Mouse (Mus musculus): ENCODE results near the gene Gm10721. TPM values are rescaled to one million over a fixed set of nuclear protein-coding genes. Genes with fewer than 3 reads are reported as not detected.
A peak's percentile ranks its signal among the peaks of the same experiment; 100 is the strongest.
"Not testable (repeated sequence)": the region's sequence is repeated elsewhere in the genome, so short reads cannot be mapped to it uniquely, and the experiment has no call there.

Gene Gm10721
- total and polyA plus RNA-seq, 3 experiments = 0.63 TPM; not detected in 2

DNA sequence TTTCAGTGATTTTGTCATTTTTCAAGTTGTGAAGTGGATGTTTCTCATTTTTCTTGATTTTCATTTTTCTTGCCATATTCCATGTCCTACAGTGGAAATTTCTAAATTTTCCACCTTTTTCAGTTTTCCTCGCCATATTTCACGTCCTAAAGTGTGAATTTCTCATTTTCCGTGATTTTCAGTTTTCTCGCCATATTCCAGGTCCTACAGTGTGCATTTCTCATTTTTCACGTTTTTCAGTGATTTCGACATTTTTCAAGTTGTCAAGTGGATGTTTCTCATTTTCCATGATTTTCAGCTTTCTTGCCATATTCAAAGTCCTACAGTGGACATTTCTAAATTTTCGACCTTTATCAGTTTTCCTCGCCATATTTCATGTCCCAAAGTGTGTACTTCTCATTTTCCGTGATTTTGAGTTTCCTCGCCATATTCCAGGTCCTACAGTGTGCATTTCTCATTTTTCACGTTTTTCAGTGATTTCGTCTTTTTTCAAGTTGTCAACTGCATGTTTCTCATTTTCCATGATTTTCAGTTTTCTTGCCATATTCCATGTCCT is 12.1 kb downstream of the Gm10721 start, which contains the start of gene Gm10717:
Gene Gm10717, plus strand, starts transcription at position 506 of the 556 bp plus-strand sequence.
- H3K9ac ChIP-seq (ENCODE audit: low read depth, low read length); H3K79me2 ChIP-seq (replicated peaks; ENCODE audit: control insufficient read depth, insufficient read depth, low read length); H3K27me3 ChIP-seq (ENCODE audit: control insufficient read depth, insufficient read depth, low read length); H3K4me3 ChIP-seq; H3K4me1 ChIP-seq (ENCODE audit: control insufficient read depth, insufficient read depth, low read length); intact Hi-C loops (cut with DNase I); H3K27ac ChIP-seq; H3K36me3 ChIP-seq (ENCODE audit: control insufficient read depth, insufficient read depth, low read length): not testable (repeated sequence)
- 71% methylated on average over 12 of the region's 12 CpGs for WGBS
- peak; percentile 6 to 21 for DNase-seq

DNA sequence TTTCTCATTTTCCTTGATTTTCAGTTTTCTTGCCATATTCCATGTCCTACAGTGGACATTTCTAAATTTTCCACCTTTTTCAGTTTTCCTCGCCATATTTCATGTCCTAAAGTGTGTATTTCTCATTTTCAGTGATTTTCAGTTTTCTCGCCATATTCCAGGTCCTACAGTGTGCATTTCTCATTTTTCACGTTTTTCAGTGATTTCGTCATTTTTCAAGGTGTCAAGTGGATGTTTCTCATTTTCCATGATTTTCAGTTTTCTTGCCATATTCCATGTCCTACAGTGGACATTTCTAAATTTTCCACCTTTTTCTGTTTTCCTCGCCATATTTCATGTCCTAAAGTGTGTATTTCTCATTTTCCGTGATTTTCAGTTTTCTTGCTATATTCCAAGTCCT is 12.7 kb downstream of the Gm10721 start:
- H3K9ac ChIP-seq (ENCODE audit: low read depth, low read length); H3K27ac ChIP-seq; H3K27me3 ChIP-seq (ENCODE audit: control insufficient read depth, insufficient read depth, low read length); H3K4me3 ChIP-seq; H3K79me2 ChIP-seq (replicated peaks; ENCODE audit: control insufficient read depth, insufficient read depth, low read length); H3K4me1 ChIP-seq (ENCODE audit: control insufficient read depth, insufficient read depth, low read length); H3K36me3 ChIP-seq (ENCODE audit: control insufficient read depth, insufficient read depth, low read length); intact Hi-C loops (cut with DNase I): not testable (repeated sequence)
- peak in 1 of 2 experiments; percentile 48 for DNase-seq
- 69% methylated on average over 5 of the region's 6 CpGs for WGBS

DNA sequence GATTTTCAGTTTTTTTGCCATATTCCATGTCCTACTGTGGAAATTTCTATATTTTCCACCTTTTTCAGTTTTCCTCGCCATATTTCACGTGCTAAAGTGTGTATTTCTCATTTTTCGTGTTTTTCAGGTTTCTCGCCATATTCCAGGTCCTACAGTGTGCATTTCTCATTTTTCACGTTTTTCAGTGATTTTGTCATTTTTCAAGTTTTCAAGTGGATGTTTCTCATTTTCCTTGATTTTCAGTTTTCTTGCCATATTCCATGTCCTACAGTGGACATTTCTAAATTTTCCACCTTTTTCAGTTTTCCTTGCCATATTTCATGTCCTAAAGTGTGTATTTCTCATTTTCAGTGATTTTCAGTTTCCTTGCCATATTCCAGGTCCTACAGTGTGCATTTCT is 13.2 kb downstream of the Gm10721 start:
- H3K79me2 ChIP-seq (replicated peaks; ENCODE audit: control insufficient read depth, insufficient read depth, low read length); H3K9ac ChIP-seq (ENCODE audit: low read depth, low read length); intact Hi-C loops (cut with DNase I); H3K4me3 ChIP-seq; H3K36me3 ChIP-seq (ENCODE audit: control insufficient read depth, insufficient read depth, low read length); H3K27me3 ChIP-seq (ENCODE audit: control insufficient read depth, insufficient read depth, low read length); DNase-seq; H3K27ac ChIP-seq; H3K4me1 ChIP-seq (ENCODE audit: control insufficient read depth, insufficient read depth, low read length): not testable (repeated sequence)
- 74% methylated on average over 5 of the region's 5 CpGs for WGBS

DNA sequence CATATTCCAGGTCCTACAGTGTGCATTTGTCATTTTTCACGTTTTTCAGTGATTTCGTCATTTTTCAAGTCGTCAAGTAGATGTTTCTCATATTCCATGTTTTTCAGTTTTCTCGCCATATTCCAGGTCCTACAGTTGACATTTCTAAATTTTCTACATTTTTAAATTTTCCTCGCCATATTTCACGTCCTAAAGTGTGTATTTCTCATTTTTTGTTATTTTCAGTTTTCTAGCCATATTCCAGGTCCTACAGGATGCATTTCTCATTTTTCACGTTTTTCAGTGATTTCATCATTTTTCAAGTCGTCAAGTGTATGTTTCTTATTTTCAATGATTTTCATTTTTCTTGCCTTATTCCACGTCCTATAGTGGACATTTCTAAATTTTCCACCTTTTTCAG is 13.8 kb downstream of the Gm10721 start:
- H3K4me3 ChIP-seq; H3K27ac ChIP-seq; H3K9ac ChIP-seq (ENCODE audit: low read depth, low read length); H3K79me2 ChIP-seq (replicated peaks; ENCODE audit: control insufficient read depth, insufficient read depth, low read length); H3K27me3 ChIP-seq (ENCODE audit: control insufficient read depth, insufficient read depth, low read length); intact Hi-C loops (cut with DNase I); H3K36me3 ChIP-seq (ENCODE audit: control insufficient read depth, insufficient read depth, low read length); H3K4me1 ChIP-seq (ENCODE audit: control insufficient read depth, insufficient read depth, low read length); DNase-seq: not testable (repeated sequence)
- 64% methylated on average over 9 of the region's 9 CpGs for WGBS

DNA sequence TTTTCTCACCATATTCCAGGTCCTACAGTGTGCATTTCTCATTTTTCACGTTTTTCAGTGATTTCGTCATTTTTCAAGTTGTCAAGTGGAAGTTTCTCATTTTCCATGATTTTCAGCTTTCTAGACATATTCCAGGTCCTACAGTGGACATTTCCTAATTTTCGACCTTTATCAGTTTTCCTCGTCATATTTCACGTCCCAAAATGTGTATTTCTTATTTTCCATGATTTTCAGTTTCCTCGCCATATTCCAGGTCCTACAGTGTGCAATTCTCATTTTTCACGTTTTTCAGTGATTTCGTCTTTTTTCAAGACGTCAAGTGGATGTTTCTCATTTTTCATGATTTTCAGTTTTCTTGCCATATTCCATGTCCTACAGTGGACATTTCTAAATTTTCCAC is 14.3 kb downstream of the Gm10721 start:
- WGBS = 70% methylated on average over 9 of the region's 9 CpGs
- intact Hi-C loops (cut with DNase I) = not testable (repeated sequence)

DNA sequence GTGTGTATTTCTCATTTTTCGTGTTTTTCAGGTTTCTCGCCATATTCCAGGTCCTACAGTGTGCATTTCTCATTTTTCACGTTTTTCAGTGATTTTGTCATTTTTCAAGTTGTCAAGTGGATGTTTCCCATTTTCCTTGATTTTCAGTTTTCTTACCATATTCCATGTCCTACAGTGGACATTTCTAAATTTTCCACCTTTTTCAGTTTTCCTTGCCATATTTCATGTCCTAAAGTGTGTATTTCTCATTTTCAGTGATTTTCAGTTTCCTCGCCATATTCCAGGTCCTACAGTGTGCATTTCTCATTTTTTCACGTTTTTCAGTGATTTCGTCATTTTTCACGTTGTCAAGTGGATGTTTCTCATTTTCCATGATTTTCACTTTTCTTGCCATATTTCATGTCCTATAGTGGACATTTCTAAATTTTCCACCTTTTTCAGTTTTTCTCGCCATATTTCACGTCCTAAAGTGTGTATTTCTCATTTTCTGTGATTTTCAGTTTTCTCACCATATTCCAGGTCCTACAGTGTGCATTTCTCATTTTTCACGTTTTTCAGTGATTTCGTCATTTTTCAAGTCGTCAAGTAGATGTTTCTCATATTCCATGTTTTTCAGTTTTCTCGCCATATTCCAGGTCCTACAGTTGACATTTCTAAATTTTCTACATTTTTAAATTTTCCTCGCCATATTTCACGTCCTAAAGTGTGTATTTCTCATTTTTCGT is 16.5 kb downstream of the Gm10721 start:
- WGBS = 65% methylated on average over 14 of the region's 16 CpGs
- intact Hi-C loops (cut with DNase I); H3K9ac ChIP-seq (ENCODE audit: low read depth, low read length); H3K4me1 ChIP-seq (ENCODE audit: control insufficient read depth, insufficient read depth, low read length); H3K4me3 ChIP-seq; H3K36me3 ChIP-seq (ENCODE audit: control insufficient read depth, insufficient read depth, low read length); H3K27me3 ChIP-seq (ENCODE audit: control insufficient read depth, insufficient read depth, low read length); H3K79me2 ChIP-seq (replicated peaks; ENCODE audit: control insufficient read depth, insufficient read depth, low read length); H3K27ac ChIP-seq; DNase-seq: not testable (repeated sequence)

More for the DNA sequence above, 14.3 kb downstream of the Gm10721 start:
- H3K4me3 ChIP-seq; H3K27me3 ChIP-seq (ENCODE audit: control insufficient read depth, insufficient read depth, low read length); H3K36me3 ChIP-seq (ENCODE audit: control insufficient read depth, insufficient read depth, low read length); DNase-seq; H3K27ac ChIP-seq; H3K9ac ChIP-seq (ENCODE audit: low read depth, low read length); H3K4me1 ChIP-seq (ENCODE audit: control insufficient read depth, insufficient read depth, low read length); H3K79me2 ChIP-seq (replicated peaks; ENCODE audit: control insufficient read depth, insufficient read depth, low read length): not testable (repeated sequence)

DNA sequence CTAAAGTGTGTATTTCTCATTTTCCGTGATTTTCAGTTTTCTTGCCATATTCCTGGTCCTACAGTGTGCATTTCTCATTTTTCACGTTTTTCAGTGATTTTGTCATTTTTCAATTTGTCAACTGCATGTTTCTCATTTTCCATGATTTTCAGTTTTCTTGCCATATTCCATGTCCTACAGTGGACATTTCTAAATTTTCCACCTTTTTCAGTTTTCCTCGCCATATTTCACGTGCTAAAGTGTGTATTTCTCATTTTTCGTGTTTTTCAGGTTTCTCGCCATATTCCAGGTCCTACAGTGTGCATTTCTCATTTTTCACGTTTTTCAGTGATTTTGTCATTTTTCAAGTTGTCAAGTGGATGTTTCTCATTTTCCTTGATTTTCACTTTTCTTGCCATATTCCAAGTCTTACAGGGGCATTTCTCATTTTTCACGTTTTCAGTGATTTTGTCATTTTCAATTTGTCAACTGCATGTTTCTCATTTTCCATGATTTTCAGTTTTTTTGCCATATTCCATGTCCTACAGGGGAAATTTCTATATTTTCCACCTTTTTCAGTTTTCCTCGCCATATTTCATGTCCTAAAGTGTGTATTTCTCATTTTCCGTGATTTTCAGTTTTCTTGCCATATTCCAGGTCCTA is 17.9 kb downstream of the Gm10721 start:
- H3K36me3 ChIP-seq (ENCODE audit: control insufficient read depth, insufficient read depth, low read length); H3K27me3 ChIP-seq (ENCODE audit: control insufficient read depth, insufficient read depth, low read length); DNase-seq; H3K4me1 ChIP-seq (ENCODE audit: control insufficient read depth, insufficient read depth, low read length); intact Hi-C loops (cut with DNase I); H3K79me2 ChIP-seq (replicated peaks; ENCODE audit: control insufficient read depth, insufficient read depth, low read length); H3K4me3 ChIP-seq; H3K27ac ChIP-seq; H3K9ac ChIP-seq (ENCODE audit: low read depth, low read length): not testable (repeated sequence)
- WGBS = 54% methylated on average over 2 of the region's 10 CpGs

DNA sequence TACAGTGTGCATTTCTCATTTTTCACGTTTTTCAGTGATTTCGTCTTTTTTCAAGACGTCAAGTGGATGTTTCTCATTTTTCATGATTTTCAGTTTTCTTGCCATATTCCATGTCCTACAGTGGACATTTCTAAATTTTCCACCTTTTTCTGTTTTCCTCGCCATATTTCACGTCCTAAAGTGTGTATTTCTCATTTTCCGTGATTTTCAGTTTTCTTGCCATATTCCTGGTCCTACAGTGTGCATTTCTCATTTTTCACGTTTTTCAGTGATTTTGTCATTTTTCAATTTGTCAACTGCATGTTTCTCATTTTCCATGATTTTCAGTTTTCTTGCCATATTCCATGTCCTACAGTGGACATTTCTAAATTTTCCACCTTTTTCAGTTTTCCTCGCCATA is 21.4 kb downstream of the Gm10721 start, which contains the start of gene Gm17535:
Gene Gm17535, plus strand, starts transcription at position 301 of the 400 bp plus-strand sequence.
- H3K4me3 ChIP-seq; H3K79me2 ChIP-seq (replicated peaks; ENCODE audit: control insufficient read depth, insufficient read depth, low read length); H3K36me3 ChIP-seq (ENCODE audit: control insufficient read depth, insufficient read depth, low read length); H3K9ac ChIP-seq (ENCODE audit: low read depth, low read length); H3K27me3 ChIP-seq (ENCODE audit: control insufficient read depth, insufficient read depth, low read length); DNase-seq; H3K4me1 ChIP-seq (ENCODE audit: control insufficient read depth, insufficient read depth, low read length); intact Hi-C loops (cut with DNase I); H3K27ac ChIP-seq: not testable (repeated sequence)
- WGBS = 42% methylated on average over 1 of the region's 8 CpGs

DNA sequence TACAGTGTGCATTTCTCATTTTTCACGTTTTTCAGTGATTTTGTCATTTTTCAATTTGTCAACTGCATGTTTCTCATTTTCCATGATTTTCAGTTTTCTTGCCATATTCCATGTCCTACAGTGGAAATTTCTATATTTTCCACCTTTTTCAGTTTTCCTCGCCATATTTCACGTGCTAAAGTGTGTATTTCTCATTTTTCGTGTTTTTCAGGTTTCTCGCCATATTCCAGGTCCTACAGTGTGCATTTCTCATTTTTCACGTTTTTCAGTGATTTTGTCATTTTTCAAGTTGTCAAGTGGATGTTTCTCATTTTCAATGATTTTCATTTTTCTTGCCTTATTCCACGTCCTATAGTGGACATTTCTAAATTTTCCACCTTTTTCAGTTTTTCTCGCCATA is 23.6 kb downstream of the Gm10721 start, which contains the start of gene Gm10715:
Gene Gm10715, plus strand, starts transcription at position 301 of the 400 bp plus-strand sequence.
- intact Hi-C loops (cut with DNase I); DNase-seq; H3K27ac ChIP-seq; H3K4me1 ChIP-seq (ENCODE audit: control insufficient read depth, insufficient read depth, low read length); H3K79me2 ChIP-seq (replicated peaks; ENCODE audit: control insufficient read depth, insufficient read depth, low read length); H3K9ac ChIP-seq (ENCODE audit: low read depth, low read length); H3K36me3 ChIP-seq (ENCODE audit: control insufficient read depth, insufficient read depth, low read length); H3K4me3 ChIP-seq; H3K27me3 ChIP-seq (ENCODE audit: control insufficient read depth, insufficient read depth, low read length): not testable (repeated sequence)
- WGBS = 78% methylated on average over 8 of the region's 8 CpGs

Data from heart, adult 2 months (tissue).